Mouse (Mus musculus) MEL (cell line): ENCODE measurements around the gene Rnf19b. TPM values are rescaled to one million over a fixed set of nuclear protein-coding genes. Genes with fewer than 3 reads are reported as not detected.

ENCODE experiments used
- DNase-seq: peaks from one replicate; pipeline ENCODE4 v3.0.0; 2011; ENCODE audit warnings: low read depth, low spot score
- H3K27ac ChIP-seq: 2 replicates; pipeline ENCODE4 v1.5.1; 2012; ENCODE audit warnings: low read depth, mild to moderate bottlenecking, control low read depth, low read length, moderate library complexity; ENCODE audit not compliant: control insufficient read depth
- H3K27me3 ChIP-seq, 2 experiments: fragments of 150-350 bp in 1 of 2; sonication (generic) in 1 of 2; 2 replicates each; pipeline ENCODE4 v1.6.1; 2012; ENCODE audit warnings: low read length in 2 of 2, mild to moderate bottlenecking in 2 of 2, improper control_type of control experiment in 1 of 2, moderate library complexity in 1 of 2; ENCODE audit not compliant: insufficient read depth in 2 of 2, control insufficient read depth in 1 of 2
- H3K36me3 ChIP-seq, 2 experiments: 2 replicates each; pipeline ENCODE4 v1.6.1; 2012 to 2014; ENCODE audit warnings: low read length in 2 of 2, improper control_type of control experiment in 1 of 2, inconsistent platforms in 1 of 2, mild to moderate bottlenecking in 1 of 2; ENCODE audit not compliant: insufficient read depth in 2 of 2, control insufficient read depth in 1 of 2
- H3K4me1 ChIP-seq, 2 experiments: fragments of 150-350 bp in 1 of 2; sonication (generic) in 1 of 2; 2 replicates each; pipeline ENCODE4 v1.6.1; 2012; ENCODE audit warnings: low read length in 2 of 2, improper control_type of control experiment in 1 of 2, mild to moderate bottlenecking in 1 of 2; ENCODE audit not compliant: insufficient read depth in 2 of 2, control insufficient read depth in 1 of 2
- H3K4me3 ChIP-seq, 2 experiments: fragments of 150-350 bp in 1 of 2; sonication (generic) in 1 of 2; 2 replicates each; pipeline ENCODE4 v1.5.1; 2012; ENCODE audit warnings: low read depth in 2 of 2, low read length in 2 of 2, mild to moderate bottlenecking in 2 of 2, moderate library complexity in 2 of 2, control low read depth in 1 of 2, improper control_type of control experiment in 1 of 2; ENCODE audit not compliant: control insufficient read depth in 1 of 2, insufficient read depth in 1 of 2
- H3K79me2 ChIP-seq: 2 replicates; pipeline ENCODE4 v1.6.1; 2012; ENCODE audit warnings: mild to moderate bottlenecking, low read length, moderate library complexity; ENCODE audit not compliant: control insufficient read depth, poor library complexity, insufficient read depth
- H3K9ac ChIP-seq: 2 replicates; pipeline ENCODE4 v1.6.1; 2012; ENCODE audit warnings: low read depth, mild to moderate bottlenecking, control low read depth, low read length, moderate library complexity; ENCODE audit not compliant: control insufficient read depth, poor library complexity, severe bottlenecking
- H3K9me3 ChIP-seq: fragments of 150-350 bp; sonication (generic); replicated peaks from 2 replicates; pipeline ENCODE4 v1.6.1; 2012; ENCODE audit warnings: mild to moderate bottlenecking, low read length, improper control_type of control experiment, moderate library complexity; ENCODE audit not compliant: insufficient read depth
- BHLHE40 ChIP-seq: IDR thresholded peaks from 2 replicates; pipeline ENCODE4 v1.6.1; 2012; ENCODE audit warnings: low read depth, mild to moderate bottlenecking, inconsistent platforms, low read length, improper control_type of control experiment, borderline replicate concordance
- CHD2 ChIP-seq: IDR thresholded peaks from 2 replicates; pipeline ENCODE4 v1.6.1; 2011; ENCODE audit warnings: low read length, improper control_type of control experiment
- CTCF ChIP-seq, 3 experiments: IDR thresholded peaks in 2 of 3; conservative IDR thresholded peaks in 1 of 3; 2 replicates each; pipeline ENCODE4 v1.5.1; 2011 to 2012; ENCODE audit warnings: low read length in 3 of 3, low read depth in 2 of 3, mild to moderate bottlenecking in 2 of 3, improper control_type of control experiment in 1 of 3, inconsistent platforms in 1 of 3, mixed read lengths in 1 of 3, moderate library complexity in 1 of 3; ENCODE audit not compliant: control insufficient read depth in 1 of 3, insufficient read depth in 1 of 3, poor library complexity in 1 of 3, severe bottlenecking in 1 of 3
- ELF1 ChIP-seq: IDR thresholded peaks from 2 replicates; pipeline ENCODE4 v1.6.1; 2014; ENCODE audit warnings: low read depth, mild to moderate bottlenecking, inconsistent platforms, low read length, improper control_type of control experiment, moderate library complexity
- EP300 ChIP-seq, 2 experiments: IDR thresholded peaks; 2 replicates each; pipeline ENCODE4 v1.6.1; 2011; ENCODE audit warnings: improper control_type of control experiment in 2 of 2, low read length in 2 of 2, low read depth in 1 of 2, mild to moderate bottlenecking in 1 of 2
- GATA1 ChIP-seq: IDR thresholded peaks from 2 replicates; pipeline ENCODE4 v1.6.1; 2011; ENCODE audit warnings: low read depth, low read length, improper control_type of control experiment
- HCFC1 ChIP-seq: IDR thresholded peaks from 2 replicates; pipeline ENCODE4 v1.6.1; 2012; ENCODE audit warnings: low read depth, mild to moderate bottlenecking, inconsistent platforms, low read length, improper control_type of control experiment, moderate library complexity
- JUND ChIP-seq: IDR thresholded peaks from 2 replicates; pipeline ENCODE4 v1.6.1; 2011; ENCODE audit warnings: low read depth, mild to moderate bottlenecking, improper control_type of control experiment, low read length
- KAT2A ChIP-seq: conservative IDR thresholded peaks from 2 replicates; pipeline ENCODE4 v1.6.1; 2012; ENCODE audit warnings: low read depth, low read length, improper control_type of control experiment, inconsistent platforms
- MYC ChIP-seq: IDR thresholded peaks from 2 replicates; pipeline ENCODE4 v1.6.1; 2011; ENCODE audit warnings: low read depth, mild to moderate bottlenecking, low read length, improper control_type of control experiment, moderate library complexity
- POLR2A ChIP-seq, 2 experiments: IDR thresholded peaks; 2 replicates each; pipeline ENCODE4 v1.6.1; 2011 to 2012; ENCODE audit warnings: low read length in 2 of 2, mild to moderate bottlenecking in 2 of 2, control low read depth in 1 of 2, improper control_type of control experiment in 1 of 2, low read depth in 1 of 2, moderate library complexity in 1 of 2; ENCODE audit not compliant: control insufficient read depth in 1 of 2, insufficient read depth in 1 of 2, poor library complexity in 1 of 2
- POLR2AphosphoS5 ChIP-seq: IDR thresholded peaks from 2 replicates; pipeline ENCODE4 v1.6.1; 2012; ENCODE audit warnings: low read depth, borderline replicate concordance, mild to moderate bottlenecking, inconsistent platforms, low read length, moderate library complexity, mixed read lengths
- RAD21 ChIP-seq: IDR thresholded peaks from 2 replicates; pipeline ENCODE4 v1.6.1; 2011; ENCODE audit warnings: mild to moderate bottlenecking, low read depth, low read length, improper control_type of control experiment
- SMC3 ChIP-seq: IDR thresholded peaks from 2 replicates; pipeline ENCODE4 v1.6.1; 2011; ENCODE audit warnings: low read depth, low read length, improper control_type of control experiment
- TBP ChIP-seq: IDR thresholded peaks from 2 replicates; pipeline ENCODE4 v1.8.0; 2011; ENCODE audit warnings: low read depth, low read length, improper control_type of control experiment
- TCF12 ChIP-seq: IDR thresholded peaks from 2 replicates; pipeline ENCODE4 v1.6.1; 2014; ENCODE audit warnings: low read depth, mild to moderate bottlenecking, inconsistent platforms, low read length, improper control_type of control experiment, moderate library complexity
- UBTF ChIP-seq: IDR thresholded peaks from 2 replicates; pipeline ENCODE4 v1.6.1; 2012; ENCODE audit warnings: low read depth, mild to moderate bottlenecking, inconsistent platforms, low read length, improper control_type of control experiment, moderate library complexity, borderline replicate concordance; ENCODE audit not compliant: insufficient read depth
- ZC3H11A ChIP-seq: IDR thresholded peaks from 2 replicates; pipeline ENCODE4 v1.6.1; 2012; ENCODE audit warnings: low read depth, mild to moderate bottlenecking, inconsistent platforms, low read length, improper control_type of control experiment
- ZKSCAN1 ChIP-seq: IDR thresholded peaks from 2 replicates; pipeline ENCODE4 v1.6.1; 2012; ENCODE audit warnings: low read depth, mild to moderate bottlenecking, inconsistent platforms, low read length, improper control_type of control experiment, moderate library complexity
- ZMIZ1 ChIP-seq: IDR thresholded peaks from 2 replicates; pipeline ENCODE4 v1.6.1; 2012; ENCODE audit warnings: low read depth, mild to moderate bottlenecking, inconsistent platforms, low read length, improper control_type of control experiment, moderate library complexity
- polyA plus RNA-seq, 2 experiments: library from polyadenylated mRNA; stranded (reverse) in 1 of 2; unstranded in 1 of 2; fragments of >175 nt in 1 of 2; fragments of >200 nt in 1 of 2; gene quantifications; 2 replicates each; pipeline versions ENCODE4 v1.2.1 to v1.2.4; 2012; ENCODE audit warnings: low replicate concordance in 2 of 2, low read depth in 1 of 2; ENCODE audit not compliant: insufficient read length in 2 of 2, insufficient read depth in 1 of 2, missing spikeins in 1 of 2
- total RNA-seq: library from RNA; depleted of rRNA; stranded (reverse); fragments of 300-350 nt; gene quantifications from 2 replicates; pipeline ENCODE4 v1.2.3, GENCODE M21; 2012

Gene Rnf19b
- total and polyA plus RNA-seq, 3 experiments, result 26.3 to 30.0 TPM; not detected in 1

DNA sequence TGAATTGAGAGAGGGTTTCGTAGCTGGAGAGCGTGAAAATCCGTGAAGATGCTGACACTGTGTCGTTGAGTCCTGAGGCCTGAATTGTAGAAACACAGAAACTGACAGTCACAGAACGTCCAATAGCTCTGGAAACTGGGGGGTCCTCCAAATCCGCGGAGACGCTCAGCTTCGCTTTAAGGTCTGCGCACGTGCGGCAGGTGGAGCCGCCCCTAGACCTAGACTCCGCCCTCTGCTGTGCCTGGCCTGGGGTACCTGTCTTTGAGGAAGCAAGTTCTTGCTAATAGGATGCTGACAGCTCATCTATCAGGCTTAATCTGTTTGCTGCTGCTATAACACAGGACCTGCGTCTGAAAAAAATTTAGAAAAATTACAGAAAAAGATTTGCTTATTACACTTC, 37.2 kb downstream of the Rnf19b start:
- TF ChIP-seq JUND (no peak), ZC3H11A (no peak), TBP (no peak), UBTF (no peak), SMC3 (no peak), HCFC1 (no peak), RAD21 (no peak), KAT2A (no peak), CTCF (IDR thresholded peaks at IDR 0.05 in 2 of 3, conservative IDR thresholded peaks at IDR 0.05 in 1 of 3; ENCODE audit: control insufficient read depth in 1 of 3, insufficient read depth in 1 of 3, low read depth in 2 of 3, low read length in 3 of 3, poor library complexity in 1 of 3, severe bottlenecking in 1 of 3) (no peak), MYC (no peak), BHLHE40 (no peak), GATA1 (no peak), POLR2AphosphoS5 (no peak), CHD2 (no peak), POLR2A (IDR thresholded peaks at IDR 0.05; ENCODE audit: control insufficient read depth in 1 of 2, insufficient read depth in 1 of 2, low read depth in 1 of 2, low read length in 2 of 2, poor library complexity in 1 of 2) (no peak), ELF1 (no peak), TCF12 (no peak), ZMIZ1 (no peak), EP300 (IDR thresholded peaks at IDR 0.05; ENCODE audit: low read depth in 1 of 2, low read length in 2 of 2) (no peak)
- Histone ChIP-seq H3K79me2 (no peaks in the 10 kb centered on the region), H3K27ac (no peak overlapping the region), H3K27me3 (peaks cover 0 to 2% of the 10 kb centered on the region in 2 experiments; a peak in 2 of 4 replicates), H3K9me3 (no peaks in the 10 kb centered on the region), H3K36me3 (no peaks in the 10 kb centered on the region), H3K9ac (no peak overlapping the region), H3K4me3 (no peak overlapping the region), H3K4me1 (no peaks in the 10 kb centered on the region)
- no peak for DNase-seq

DNA sequence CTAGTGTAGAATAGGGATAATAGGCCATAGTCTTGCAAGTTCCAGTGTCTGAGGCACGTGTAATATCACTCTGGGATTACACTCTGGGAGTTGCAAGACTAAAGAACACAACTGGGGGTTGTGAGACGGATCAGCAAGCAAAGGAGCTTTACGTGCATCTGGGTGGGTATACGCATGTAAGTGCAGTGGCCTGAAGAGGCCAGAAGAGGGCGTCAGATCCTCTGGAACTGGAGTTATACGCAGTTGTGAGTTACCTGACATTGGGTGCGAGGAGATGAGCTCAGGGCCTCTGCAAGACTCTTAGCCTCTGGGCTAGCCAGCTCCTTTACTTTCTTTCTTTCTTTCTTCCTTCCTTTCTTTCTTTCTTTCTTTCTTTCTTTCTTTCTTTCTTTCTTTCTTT, 38.9 kb downstream of the Rnf19b start:
- DNase-seq, result peak; percentile 21
- peaks cover 0 to 2% of the 10 kb centered on the region in 2 experiments; a peak in 2 of 4 replicates for H3K27me3 ChIP-seq

More for the DNA sequence above, 38.9 kb downstream of the Rnf19b start:
- TF ChIP-seq BHLHE40, result no peak
- peak; percentile 25 to 34 (median 30); a peak in 4 of 6 replicates for TF ChIP-seq CTCF (IDR thresholded peaks at IDR 0.05 in 2 of 3, conservative IDR thresholded peaks at IDR 0.05 in 1 of 3; ENCODE audit: control insufficient read depth in 1 of 3, insufficient read depth in 1 of 3, low read depth in 2 of 3, low read length in 3 of 3, poor library complexity in 1 of 3, severe bottlenecking in 1 of 3)
- TF ChIP-seq CHD2, result no peak
- peak; percentile 21 for TF ChIP-seq RAD21
- TF ChIP-seq SMC3, result peak; percentile 22; the same call in 1 of the 2 replicates
- TF ChIP-seq ZKSCAN1, result no peak
- TF ChIP-seq, all 39 proteins: peak for 3
- Histone ChIP-seq H3K4me1 (no peaks in the 10 kb centered on the region), H3K9me3 (no peaks in the 10 kb centered on the region), H3K9ac (no peak overlapping the region), H3K4me3 (no peak overlapping the region), H3K27ac (no peak overlapping the region), H3K79me2 (no peaks in the 10 kb centered on the region), H3K36me3 (no peaks in the 10 kb centered on the region)
